ENCODE assay signal across 12 mouse cellular contexts in the genomic region with DNA sequence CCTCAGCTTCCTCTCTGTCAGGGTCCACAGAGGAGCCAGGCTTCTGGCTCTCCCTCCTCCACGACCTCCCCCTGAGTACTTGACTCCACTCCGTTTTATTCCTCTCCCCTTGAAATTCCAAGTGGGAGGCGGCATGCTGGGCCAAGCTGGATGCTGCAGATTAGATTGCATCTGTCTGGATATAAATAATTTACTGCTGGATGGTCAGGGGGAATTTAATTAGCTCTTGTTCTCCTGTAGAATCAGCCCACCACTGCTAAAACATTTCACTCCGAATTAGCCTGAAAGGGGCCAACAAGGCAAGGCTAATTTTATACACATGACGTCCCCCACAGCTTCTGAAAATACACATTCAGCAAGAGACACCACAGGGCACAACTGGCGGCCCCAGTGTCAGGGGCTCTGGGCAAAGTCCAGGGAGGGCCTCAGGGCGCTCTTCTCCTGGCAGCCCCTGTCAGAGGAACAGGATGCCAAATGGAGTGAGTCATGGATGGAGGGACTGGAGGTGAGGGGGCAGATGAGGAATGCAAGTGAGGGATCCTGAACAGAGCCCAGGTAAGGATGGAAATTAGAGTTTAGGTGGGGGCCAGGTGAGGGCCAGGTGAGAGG. TPM values are rescaled to one million over a fixed set of nuclear protein-coding genes. Genes with fewer than 3 reads are reported as not detected.
A peak's percentile ranks its signal among the peaks of the same experiment; 100 is the strongest.
DNase-seq lines count a peak whose midpoint lies in the region; ATAC-seq and TF ChIP-seq lines count a peak whose summit lies in the region.
"Had no signal": no experiment of that assay in that cellular context is flagged by ENCODE, and none has a peak within 500 bp of the region (broad histone marks: within the 10 kb centered on the region; RNA-seq: fewer than 3 reads in every experiment).

No protein-coding gene starts in this region.

- no peak overlapping the region for H3K27ac ChIP-seq in forebrain, embryonic 14.5 days (ENCODE audit: low read depth, low read length)
- peak overlapping the region; percentile 80 for H3K27ac ChIP-seq in hindbrain, embryonic 14.5 days
- peak overlapping the region; percentile 57 for H3K27ac ChIP-seq in midbrain, postnatal 0 days (ENCODE audit: low read depth, low read length)
- H3K27ac ChIP-seq: heart, adult 2 months; stomach, embryonic 15.5 days had no signal

- no peak overlapping the region for H3K4me3 ChIP-seq in forebrain, embryonic 14.5 days (ENCODE audit: low read depth, low read length)
- H3K4me3 ChIP-seq in hindbrain, embryonic 14.5 days (replicated peaks; ENCODE audit: low read length), result no peak overlapping the region
- no peak overlapping the region for H3K4me3 ChIP-seq in midbrain, postnatal 0 days (ENCODE audit: low read depth, low read length)
- H3K4me3 ChIP-seq: heart, adult 2 months; stomach, embryonic 15.5 days had no signal

- ATAC-seq in forebrain, embryonic 14.5 days, result no peak
- ATAC-seq in hindbrain, embryonic 14.5 days (ENCODE audit: low FRiP score), result no peak; the same call in 1 of the 2 replicates
- ATAC-seq in midbrain, postnatal 0 days (ENCODE audit: low FRiP score), result no peak
- no peak for ATAC-seq in megakaryocyte progenitor cell, adult 5-6 weeks (replicated peaks; ENCODE audit: poor library complexity)
- ATAC-seq: lung, postnatal 0 days had no signal

- no peaks in the 10 kb centered on the region for H3K27me3 ChIP-seq in forebrain, embryonic 14.5 days (replicated peaks; ENCODE audit: control insufficient read depth, insufficient read depth, low read length)
- no peaks in the 10 kb centered on the region for H3K27me3 ChIP-seq in hindbrain, embryonic 14.5 days (ENCODE audit: control insufficient read depth, insufficient read depth, low read length)
- no peaks in the 10 kb centered on the region for H3K27me3 ChIP-seq in midbrain, postnatal 0 days (ENCODE audit: insufficient read depth, low read length)
- H3K27me3 ChIP-seq: stomach, embryonic 15.5 days had no signal

- no peaks in the 10 kb centered on the region for H3K9me3 ChIP-seq in forebrain, embryonic 14.5 days (replicated peaks; ENCODE audit: control insufficient read depth, low read length)
- H3K9me3 ChIP-seq in hindbrain, embryonic 14.5 days (ENCODE audit: control insufficient read depth, low read length), result no peaks in the 10 kb centered on the region
- no peaks in the 10 kb centered on the region for H3K9me3 ChIP-seq in midbrain, postnatal 0 days (ENCODE audit: low read length)
- H3K9me3 ChIP-seq: stomach, embryonic 15.5 days had no signal

- H3K9ac ChIP-seq in forebrain, embryonic 14.5 days (ENCODE audit: low read length), result no peak overlapping the region
- H3K9ac ChIP-seq in hindbrain, embryonic 14.5 days, result 0 out of 2 replicates have a peak overlapping the region, but pooled peaks have one; percentile 33
- H3K9ac ChIP-seq in midbrain, postnatal 0 days (replicated peaks; ENCODE audit: low read length, poor library complexity, severe bottlenecking), result no peak overlapping the region
- H3K9ac ChIP-seq: stomach, embryonic 15.5 days had no signal

- WGBS in forebrain, embryonic 14.5 days, result 13% methylated on average over 7 of the region's 7 CpGs
- 19% methylated on average over 7 of the region's 7 CpGs for WGBS in hindbrain, embryonic 14.5 days
- 20% methylated on average over 7 of the region's 7 CpGs for WGBS in midbrain, postnatal 0 days

- peaks cover 21% of the 10 kb centered on the region for H3K4me1 ChIP-seq in forebrain, embryonic 14.5 days (ENCODE audit: control insufficient read depth, insufficient read depth, low read length)
- peaks cover 33% of the 10 kb centered on the region for H3K4me1 ChIP-seq in hindbrain, embryonic 14.5 days (replicated peaks; ENCODE audit: control insufficient read depth, insufficient read depth, low read length)
- H3K4me1 ChIP-seq in midbrain, postnatal 0 days (ENCODE audit: insufficient read depth, low read length), result peaks cover 13% of the 10 kb centered on the region
- H3K4me1 ChIP-seq: stomach, embryonic 15.5 days had no signal

- H3K4me2 ChIP-seq in forebrain, embryonic 14.5 days (ENCODE audit: low read length), result no peak overlapping the region
- peak overlapping the region; percentile 15; the same call in 1 of the 2 replicates for H3K4me2 ChIP-seq in hindbrain, embryonic 14.5 days (replicated peaks)
- no peak overlapping the region for H3K4me2 ChIP-seq in midbrain, postnatal 0 days (ENCODE audit: low read depth, low read length, poor library complexity, severe bottlenecking)
- H3K4me2 ChIP-seq: stomach, embryonic 15.5 days had no signal

- no peaks in the 10 kb centered on the region for H3K36me3 ChIP-seq in forebrain, embryonic 14.5 days (ENCODE audit: control insufficient read depth, insufficient read depth, low read length)
- no peaks in the 10 kb centered on the region for H3K36me3 ChIP-seq in hindbrain, embryonic 14.5 days (replicated peaks; ENCODE audit: control insufficient read depth, insufficient read depth)
- H3K36me3 ChIP-seq in midbrain, postnatal 0 days (ENCODE audit: insufficient read depth, low read length), result no peaks in the 10 kb centered on the region
- H3K36me3 ChIP-seq: stomach, embryonic 15.5 days had no signal

- peak; percentile 15 for DNase-seq in kidney, postnatal 10 days
- no peak for DNase-seq in kidney, adult 9 months
- peak; percentile 29 for DNase-seq in forebrain, embryonic 14.5 days (ENCODE audit: low spot score)
- peak; percentile 36 for DNase-seq in hindbrain, embryonic 14.5 days (ENCODE audit: low spot score)
- peak; percentile 46 for DNase-seq in midbrain, postnatal 0 days (ENCODE audit: low spot score)
- no peak for DNase-seq in thymus, postnatal 36 days
- DNase-seq in thymus, adult 18-20 months, result no peak
- DNase-seq: heart, adult 2 months; right cerebral cortex, postnatal 25 days had no signal

- TF ChIP-seq CTCF in midbrain, postnatal 0 days (IDR thresholded peaks at IDR 0.05), result no peak

RNA-seq across cellular contexts. Expression of a gene that starts 36.8 kb away (rescaled TPM):
- polyA plus RNA-seq in forebrain, embryonic 14.5 days (2014; fragmentation: Nextera tagmentation; extraction: Ambion mirVana), result 28.2 and 32.3 TPM in 2 replicates
- 64.7 and 69.3 TPM in 2 replicates for polyA plus RNA-seq in hindbrain, embryonic 14.5 days (2014; fragmentation: Nextera tagmentation; extraction: Ambion mirVana)
- 41.2 and 60.3 TPM in 2 replicates for total RNA-seq in midbrain, postnatal 0 days (2014; rRNA removed)
- polyA plus RNA-seq in midbrain, postnatal 0 days (2015; fragmentation: Nextera tagmentation; extraction: Ambion mirVana), result 72.5 and 73.3 TPM in 2 replicates
- not detected in 2 replicates for total RNA-seq in megakaryocyte progenitor cell, adult 5-6 weeks (2015)
- not detected in 2 replicates for total RNA-seq in megakaryocyte progenitor cell, adult 5-6 weeks (2017)
- polyA plus RNA-seq: heart, adult 2 months had no signal

Comparison
In these comparisons a context has a peak if more than half of its experiments do, and no peak if none do; other contexts are left out.
1. DNase-seq: peak in kidney, postnatal 10 days (single experiment), forebrain, embryonic 14.5 days (single experiment), hindbrain, embryonic 14.5 days (single experiment) and midbrain, postnatal 0 days (single experiment); none in kidney, adult 9 months (single experiment), thymus, postnatal 36 days (0 of 2) and thymus, adult 18-20 months (0 of 2).